Mouse (Mus musculus) heart, adult 8-10 months (tissue): ENCODE results near the gene Runx1. TPM values are rescaled to one million over a fixed set of nuclear protein-coding genes. Genes with fewer than 3 reads are reported as not detected.
A peak's percentile ranks its signal among the peaks of the same experiment; 100 is the strongest.

Experiments
- DNase-seq: peaks from one replicate; pipeline ENCODE4 v3.0.0; 2022; ENCODE audit warnings: low spot score
- total RNA-seq, 4 experiments: library from RNA; stranded (reverse); gene quantifications; 2 replicates each; pipeline ENCODE4 v1.2.4; 2022

Gene Runx1
- total RNA-seq, 4 experiments from 2014 or later: 1.3 to 3.3 (median 1.7) TPM

DNA sequence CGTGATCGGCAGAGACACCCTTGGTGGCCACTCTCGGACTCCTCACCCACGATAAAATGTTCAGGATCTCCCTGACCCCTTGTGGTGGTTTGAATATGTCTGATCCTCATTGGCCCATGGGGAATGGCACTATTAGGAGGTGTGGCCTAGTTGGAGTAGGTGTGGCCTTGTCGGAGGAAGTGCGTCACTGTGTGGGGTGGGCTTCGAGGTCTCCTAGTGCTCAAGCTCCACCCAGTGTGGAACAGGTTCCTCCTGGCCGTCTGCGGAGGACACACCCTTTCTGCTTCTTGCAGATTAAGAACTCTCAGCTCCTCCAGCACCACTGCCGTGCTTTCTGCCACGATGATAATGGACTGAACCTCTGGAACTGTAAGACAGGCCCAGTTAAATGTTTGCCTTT is 254.7 kb downstream of the Runx1 start:
- no peak for DNase-seq

DNA sequence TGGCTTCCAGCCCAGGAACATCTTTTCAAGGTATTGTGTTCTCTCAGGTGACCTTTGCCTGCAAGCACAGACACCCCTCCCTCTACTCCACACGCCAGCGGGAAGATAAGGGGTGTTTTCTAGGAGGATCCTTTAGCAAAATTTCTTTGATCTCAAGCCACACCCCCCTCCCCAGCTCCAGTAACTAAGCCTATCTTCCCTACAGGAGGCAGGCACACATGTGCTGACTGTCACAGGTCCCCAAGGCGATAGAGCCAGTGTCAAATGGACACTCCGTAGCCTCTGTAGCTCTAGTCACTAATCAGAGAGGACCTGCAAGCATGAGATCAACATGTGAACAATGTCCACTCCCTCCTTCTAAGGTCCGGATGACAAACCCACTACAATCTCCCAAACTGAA is 259.8 kb downstream of the Runx1 start:
- no peak for DNase-seq

DNA sequence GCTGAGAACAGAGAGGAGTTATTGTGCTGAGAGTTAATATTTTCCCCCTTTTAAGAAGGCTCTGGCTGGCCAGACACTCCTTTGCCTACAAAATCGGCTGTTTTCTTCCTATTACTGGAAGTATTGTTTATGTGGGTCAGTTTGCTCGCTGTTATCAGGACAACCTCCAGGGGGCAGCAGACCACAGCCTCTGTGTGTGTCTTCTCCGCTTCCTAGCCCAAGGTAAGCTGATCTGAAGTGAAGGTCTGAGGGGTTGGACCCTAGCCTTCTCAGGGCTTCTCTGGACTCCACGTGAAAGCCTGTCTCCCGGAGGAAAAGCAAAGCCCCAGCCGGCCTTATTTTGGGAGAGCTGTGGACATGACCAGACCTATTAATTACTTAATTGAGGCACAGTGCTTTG is 260.2 kb downstream of the Runx1 start:
- peak; percentile 76 for DNase-seq

DNA sequence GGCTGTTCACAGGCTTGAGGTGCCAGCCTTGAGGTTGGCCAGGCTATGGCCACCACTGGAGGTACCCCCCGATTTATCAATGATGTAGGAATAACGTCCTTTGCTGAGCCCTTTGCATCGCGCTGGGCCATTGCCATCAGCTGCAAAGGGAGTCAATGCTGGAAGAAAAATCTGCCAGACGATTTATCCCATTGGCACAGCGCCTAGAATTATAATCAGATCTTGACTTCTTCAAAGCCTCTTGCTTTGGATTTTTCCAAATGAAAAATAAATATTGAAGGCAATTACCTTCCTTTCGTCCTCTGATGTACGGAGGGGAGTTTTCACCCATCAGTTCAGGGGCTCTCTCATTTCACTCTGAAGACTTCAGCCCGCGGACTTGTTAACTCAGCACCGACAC is 260.7 kb downstream of the Runx1 start:
- DNase-seq: no peak

DNA sequence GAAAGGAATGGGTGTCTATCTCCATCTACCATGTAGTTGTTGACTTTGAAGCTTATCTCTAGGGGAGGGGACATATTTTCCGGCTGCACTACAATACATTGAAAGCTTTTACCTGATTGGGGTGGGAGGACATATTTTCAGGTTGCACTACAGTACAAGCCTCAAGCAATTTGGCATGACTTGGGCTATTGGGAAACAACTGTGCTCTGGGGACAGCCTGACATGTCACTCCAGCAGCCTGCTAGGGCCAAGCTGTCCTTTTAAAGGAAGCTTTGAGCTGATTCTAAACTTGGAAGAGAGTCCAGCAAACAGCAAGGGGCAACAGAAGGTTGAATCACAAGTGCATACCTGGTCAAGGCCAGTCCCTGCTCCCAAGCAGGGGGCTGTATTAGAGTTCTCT is 270.9 kb downstream of the Runx1 start:
- no peak for DNase-seq

DNA sequence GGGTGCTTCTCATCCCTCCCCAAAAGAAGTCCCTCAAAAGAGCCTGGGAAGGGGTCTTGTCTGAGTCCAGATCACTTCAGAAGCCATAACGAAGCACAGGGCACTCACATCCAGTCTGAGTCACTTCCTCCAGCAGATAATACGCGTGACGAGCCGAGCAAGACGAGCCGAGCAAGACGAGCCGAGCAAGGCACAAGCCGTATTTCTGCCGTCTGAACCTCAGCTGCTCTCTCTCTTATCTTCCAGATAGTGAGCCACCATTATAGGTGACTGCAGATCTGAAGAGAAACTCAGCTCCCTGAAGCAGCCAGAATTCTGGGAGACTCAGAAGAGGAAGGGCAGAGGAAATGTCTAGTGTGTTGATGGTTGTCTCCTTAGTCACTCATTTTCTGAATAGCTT is 273.1 kb downstream of the Runx1 start:
- no peak for DNase-seq

DNA sequence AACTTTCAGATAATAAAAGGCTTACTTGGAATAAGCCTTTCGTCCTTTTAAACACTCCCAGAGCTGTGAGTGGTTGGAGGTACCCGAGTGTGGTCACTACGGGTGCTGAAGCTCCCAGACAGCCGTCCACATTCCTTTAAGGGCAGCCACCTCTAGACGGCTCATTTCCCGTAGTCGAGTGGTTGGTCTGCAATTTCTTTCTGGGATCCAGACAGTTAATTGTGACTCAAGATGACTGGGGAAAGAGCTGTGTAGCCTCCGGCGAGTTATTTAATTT is 273.9 kb downstream of the Runx1 start:
- no peak for DNase-seq
